Mouse (Mus musculus) CH12.LX (cell line): Measurements from ENCODE around the gene Slc9a3r2. TPM values are rescaled to one million over a fixed set of nuclear protein-coding genes. Genes with fewer than 3 reads are reported as not detected.

ENCODE experiments used
- DNase-seq: peaks from one replicate; pipeline ENCODE4 v3.0.0-alpha.2; 2013; ENCODE audit errors: extremely low read depth
- H3K27ac ChIP-seq: 2 replicates; pipeline ENCODE4 v1.5.1; 2012; ENCODE audit warnings: low read depth, mild to moderate bottlenecking, control low read depth, moderate library complexity; ENCODE audit not compliant: insufficient read depth
- H3K27me3 ChIP-seq: replicated peaks from 2 replicates; pipeline ENCODE3; 2012; ENCODE audit warnings: inconsistent platforms
- H3K36me3 ChIP-seq, 2 experiments: replicated peaks in 1 of 2; 2 replicates each; pipeline versions ENCODE3 to v1.6.1; 2012; ENCODE audit warnings: inconsistent platforms in 1 of 2, low read length in 1 of 2, mild to moderate bottlenecking in 1 of 2, mixed read lengths in 1 of 2, moderate library complexity in 1 of 2; ENCODE audit not compliant: control insufficient read depth in 1 of 2, insufficient read depth in 1 of 2
- H3K4me1 ChIP-seq, 2 experiments: 2 replicates each; pipeline ENCODE4 v1.6.1; 2012; ENCODE audit warnings: inconsistent platforms in 1 of 2, moderate library complexity in 1 of 2; ENCODE audit not compliant: insufficient read depth in 2 of 2, control insufficient read depth in 1 of 2
- H3K4me2 ChIP-seq: 2 replicates; pipeline ENCODE4 v1.6.1; 2012; ENCODE audit warnings: low read depth, mild to moderate bottlenecking, control low read depth; ENCODE audit not compliant: poor library complexity, insufficient read depth, severe bottlenecking
- H3K4me3 ChIP-seq, 3 experiments: fragments of 150-350 bp in 1 of 3; sonication (generic) in 1 of 3; replicated peaks in 1 of 3; 2 replicates each; pipeline versions ENCODE3 to v1.5.1; 2011 to 2012; ENCODE audit warnings: low read depth in 2 of 3, low read length in 2 of 3, mild to moderate bottlenecking in 2 of 3, moderate library complexity in 2 of 3, control low read depth in 1 of 3, improper control_type of control experiment in 1 of 3, inconsistent platforms in 1 of 3, mixed read lengths in 1 of 3; ENCODE audit not compliant: poor library complexity in 1 of 3
- H3K79me2 ChIP-seq: replicated peaks from 2 replicates; pipeline ENCODE4 v1.6.1; 2012; ENCODE audit warnings: mild to moderate bottlenecking, moderate library complexity; ENCODE audit not compliant: control insufficient read depth, poor library complexity, insufficient read depth, severe bottlenecking; ENCODE audit errors: extremely low read depth
- H3K9ac ChIP-seq: 2 replicates; pipeline ENCODE4 v1.6.1; 2012; ENCODE audit warnings: low read depth, mild to moderate bottlenecking, control low read depth, moderate library complexity; ENCODE audit not compliant: insufficient read depth
- H3K9me3 ChIP-seq: replicated peaks from 2 replicates; pipeline ENCODE3; 2012; ENCODE audit warnings: low read length, inconsistent platforms, mixed read lengths
- CHD1 ChIP-seq: IDR thresholded peaks from 2 replicates; pipeline ENCODE4 v1.6.1; 2012; ENCODE audit warnings: low read depth, low read length, improper control_type of control experiment, inconsistent platforms
- ETS1 ChIP-seq: conservative IDR thresholded peaks from 2 replicates; pipeline ENCODE4 v1.6.1; 2012; ENCODE audit warnings: low read depth, mild to moderate bottlenecking, inconsistent platforms, low read length, improper control_type of control experiment, moderate library complexity
- GABPA ChIP-seq: IDR thresholded peaks from 2 replicates; pipeline ENCODE4 v1.6.1; 2012; ENCODE audit warnings: low read depth, low read length, improper control_type of control experiment, inconsistent platforms; ENCODE audit not compliant: insufficient replicate concordance
- JUN ChIP-seq: IDR thresholded peaks from 2 replicates; pipeline ENCODE4 v1.6.1; 2011; ENCODE audit warnings: low read depth, mild to moderate bottlenecking, low read length, improper control_type of control experiment, moderate library complexity; ENCODE audit not compliant: insufficient read depth
- KAT2A ChIP-seq: IDR thresholded peaks from 2 replicates; pipeline ENCODE4 v1.6.1; 2012; ENCODE audit warnings: low read length, improper control_type of control experiment, inconsistent platforms; ENCODE audit not compliant: insufficient replicate concordance
- RAD21 ChIP-seq: IDR thresholded peaks from 2 replicates; pipeline ENCODE4 v1.6.1; 2011; ENCODE audit warnings: low read depth, mild to moderate bottlenecking, low read length, improper control_type of control experiment, moderate library complexity
- SIN3A ChIP-seq: IDR thresholded peaks from 2 replicates; pipeline ENCODE4 v1.6.1; 2012; ENCODE audit warnings: low read length, improper control_type of control experiment, inconsistent platforms
- TCF12 ChIP-seq: IDR thresholded peaks from 2 replicates; pipeline ENCODE4 v1.6.1; 2014; ENCODE audit warnings: low read depth, mild to moderate bottlenecking, inconsistent platforms, low read length, improper control_type of control experiment
- UBTF ChIP-seq: IDR thresholded peaks from 2 replicates; pipeline ENCODE4 v1.6.1; 2012; ENCODE audit warnings: low read depth, mild to moderate bottlenecking, inconsistent platforms, low read length, improper control_type of control experiment, moderate library complexity
- USF2 ChIP-seq: conservative IDR thresholded peaks from 2 replicates; pipeline ENCODE4 v1.6.1; 2011; ENCODE audit warnings: low read depth, low read length, improper control_type of control experiment
- dilution Hi-C: fragments of 300-500 bp; cut with MboI; formaldehyde crosslinking; loops from 2 replicates; pipeline ENCODE4 v1.14.3; 2020; ENCODE audit warnings: low sequenced_read_pairs; ENCODE audit not compliant: extremely low pct_unique_long_range_greater_than_20kb, extremely low pct_ligation_motif_present
- in situ Hi-C: fragments of 300-500 bp; cut with MboI; formaldehyde crosslinking; loops from 3 replicates; pipeline ENCODE4 v1.14.3; 2019; ENCODE audit warnings: low sequenced_read_pairs, low pct_ligation_motif_present, low pct_unique_long_range_greater_than_20kb, mixed read lengths
- polyA plus RNA-seq: library from polyadenylated mRNA; unstranded; fragments of >175 nt; gene quantifications from 2 replicates; pipeline ENCODE4 v1.2.1, GENCODE M21; 2012; ENCODE audit warnings: low read depth; ENCODE audit not compliant: insufficient read length
- total RNA-seq, 2 experiments: library from RNA; depleted of rRNA; stranded (reverse); fragments of 300-350 nt in 1 of 2; fragments of >200 nt in 1 of 2; gene quantifications; 2 replicates each; pipeline ENCODE4 v1.2.3; 2012 to 2014

Gene Slc9a3r2
- total and polyA plus RNA-seq, 3 experiments: 2.1 to 5.5 (median 4.8) TPM

- H3K9ac ChIP-seq: no peak within 1 kb of the TSS
- no peak for TF ChIP-seq CHD1
- TF ChIP-seq SIN3A: no peak
- no peak for TF ChIP-seq TCF12
- no peak for TF ChIP-seq RAD21
- TF ChIP-seq JUN: no peak
- H3K9me3 ChIP-seq: no peaks in the 10 kb centered on the region
- no peak within 1 kb of the TSS for H3K27ac ChIP-seq
- no peak within 1 kb of the TSS for H3K4me3 ChIP-seq
- H3K36me3 ChIP-seq: no peaks in the 10 kb centered on the region
- in situ Hi-C loops (no loop called here), dilution Hi-C loops (no loop called here)
- no peak for DNase-seq
- no peak within 1 kb of the TSS for H3K4me2 ChIP-seq
- peaks cover 3 to 22% of the 10 kb centered on the region in 2 experiments for H3K4me1 ChIP-seq
- peaks cover 4% of the 10 kb centered on the region for H3K27me3 ChIP-seq
- no peaks in the 10 kb centered on the region for H3K79me2 ChIP-seq
These were observed 8.1 kb upstream of the Slc9a3r2 start, which contains the start of gene Npw for GRCm38 (mm10) chr17:24658017-24658758. TSS of gene Npw (minus strand) at chr17:24658457.

- Histone ChIP-seq H3K9me3 (no peaks in the 10 kb centered on the region), H3K4me2 (no peak overlapping the region), H3K4me3 (no peak overlapping the region), H3K27me3 (peaks cover 13% of the 10 kb centered on the region), H3K36me3 (no peaks in the 10 kb centered on the region), H3K79me2 (no peaks in the 10 kb centered on the region), H3K27ac (no peak overlapping the region), H3K9ac (no peak overlapping the region), H3K4me1 (peaks cover 3 to 22% of the 10 kb centered on the region in 2 experiments)
- dilution Hi-C loops: no loop called here
- DNase-seq: no peak
- in situ Hi-C loops: loop anchor here (5.0 kb wide), 1 partner anchor 58 kb away; no protein-coding TSS in a partner anchor
- TF ChIP-seq USF2 (no peak), GABPA (no peak), KAT2A (no peak), UBTF (no peak), ETS1 (no peak)
- TF ChIP-seq, all 38 proteins: peak for 0
These were observed 4.8 kb upstream of the Slc9a3r2 start for GRCm38 (mm10) chr17:24654969-24655368.
